Mouse (Mus musculus) C2C12 (cell line): ENCODE results near the gene Spef2. TPM values are rescaled to one million over a fixed set of nuclear protein-coding genes. Genes with fewer than 3 reads are reported as not detected.
A peak's percentile ranks its signal among the peaks of the same experiment; 100 is the strongest.
"Not testable (repeated sequence)": the region's sequence is repeated elsewhere in the genome, so short reads cannot be mapped to it uniquely, and the experiment has no call there.

Experiments
- H3K27me3 ChIP-seq: one replicate; pipeline ENCODE4 v1.6.1; 2011; ENCODE audit not compliant: control insufficient read depth, insufficient read depth, insufficient read length
- H3K36me3 ChIP-seq: one replicate; pipeline ENCODE4 v1.6.1; 2011; ENCODE audit not compliant: control insufficient read depth, insufficient read depth
- H3K4me3 ChIP-seq: one replicate; pipeline ENCODE4 v1.5.1; 2011; ENCODE audit warnings: mild to moderate bottlenecking, control low read depth; ENCODE audit not compliant: poor library complexity, insufficient read depth, severe bottlenecking
- H3K79me2 ChIP-seq: one replicate; pipeline ENCODE4 v1.6.1; 2011; ENCODE audit not compliant: control insufficient read depth, insufficient read depth
- H3K79me3 ChIP-seq: one replicate; pipeline ENCODE4 v1.6.1; 2011; ENCODE audit warnings: low read depth, control low read depth
- H3ac ChIP-seq: one replicate; pipeline ENCODE3; 2011; ENCODE audit warnings: low read depth; ENCODE audit not compliant: control insufficient read depth, insufficient read length
- CEBPB ChIP-seq: IDR thresholded peaks from one replicate; pipeline ENCODE4 v1.6.1; 2011; ENCODE audit warnings: low read depth, mild to moderate bottlenecking, control low read depth, moderate library complexity
- CTCF ChIP-seq: IDR thresholded peaks from one replicate; pipeline ENCODE4 v1.5.1; 2011; ENCODE audit not compliant: control insufficient read depth, insufficient read depth, insufficient read length
- FOSL1 ChIP-seq: IDR thresholded peaks from one replicate; pipeline ENCODE4 v1.8.0; 2011; ENCODE audit warnings: mild to moderate bottlenecking, low read length; ENCODE audit not compliant: poor library complexity, insufficient read depth, severe bottlenecking
- MAX ChIP-seq: IDR thresholded peaks from one replicate; pipeline ENCODE4 v1.6.1; 2011; ENCODE audit warnings: mild to moderate bottlenecking, control low read depth
- MYOD1 ChIP-seq: IDR thresholded peaks from one replicate; pipeline ENCODE4 v1.6.1; 2011; ENCODE audit warnings: low read depth; ENCODE audit not compliant: control insufficient read depth, insufficient read length
- MYOG ChIP-seq: IDR thresholded peaks from one replicate; pipeline ENCODE4 v1.6.1; 2011; ENCODE audit not compliant: control insufficient read depth, insufficient read length; ENCODE audit errors: extremely low read depth
- USF1 ChIP-seq: IDR thresholded peaks from one replicate; pipeline ENCODE4 v1.6.1; 2011; ENCODE audit warnings: low read depth, mild to moderate bottlenecking, control low read depth, moderate library complexity
- long read RNA-seq, 2 experiments: library from polyadenylated mRNA; unstranded; transcript quantifications; one replicate each; pipeline ENCODE4 v2.0.0; 2019 to 2020
- polyA plus RNA-seq: library from polyadenylated mRNA; unstranded; fragments of >200 nt; fragmentation: generic; extraction: Trizol; gene quantifications from one replicate; pipeline ENCODE4 v1.2.1, GENCODE M21; 2012; ENCODE audit warnings: missing spikeins

Gene Spef2
- polyA plus RNA-seq, result not detected
- long read RNA-seq, experiment 1, result 0 reads
- long read RNA-seq, experiment 2, result 0 reads

GRCm38 (mm10) chr15:9748359-9749102 lies at the start of gene Spef2:
TSS of gene Spef2 (minus strand) at chr15:9748868.
- Histone ChIP-seq H3K27me3 (no peaks in the 10 kb centered on the region), H3K79me2 (no peaks in the 10 kb centered on the region), H3ac (no peak within 1 kb of the TSS), H3K79me3 (no peaks in the 10 kb centered on the region), H3K4me3 (no peak within 1 kb of the TSS), H3K36me3 (no peaks in the 10 kb centered on the region)
- TF ChIP-seq MYOG, result no peak
- peak; percentile 29 for TF ChIP-seq USF1
- TF ChIP-seq CEBPB, result no peak
- TF ChIP-seq FOSL1, result no peak

- H3K27me3 ChIP-seq, result no peaks in the 10 kb centered on the region
- no peak overlapping the region for H3K4me3 ChIP-seq
- H3K79me3 ChIP-seq, result no peaks in the 10 kb centered on the region
- no peaks in the 10 kb centered on the region for H3K79me2 ChIP-seq
- H3ac ChIP-seq, result no peak overlapping the region
- no peaks in the 10 kb centered on the region for H3K36me3 ChIP-seq
- TF ChIP-seq MAX, result no peak
- no peak for TF ChIP-seq CTCF
- no peak for TF ChIP-seq USF1
Measured at GRCm38 (mm10) chr15:9794131-9794530, 45.5 kb upstream of the Spef2 start.

- no peaks in the 10 kb centered on the region for H3K79me2 ChIP-seq
- no peaks in the 10 kb centered on the region for H3K27me3 ChIP-seq
- H3K79me3 ChIP-seq, result no peaks in the 10 kb centered on the region
- H3K4me3 ChIP-seq, result no peak overlapping the region
- H3ac ChIP-seq, result no peak overlapping the region
- TF ChIP-seq CEBPB, result no peak
- no peak for TF ChIP-seq FOSL1
- TF ChIP-seq MAX, result no peak
- no peak for TF ChIP-seq USF1
- no peaks in the 10 kb centered on the region for H3K36me3 ChIP-seq
Measured at GRCm38 (mm10) chr15:9788245-9789030, 39.8 kb upstream of the Spef2 start.

GRCm38 (mm10) chr15:9774222-9775142 lies 25.8 kb upstream of the Spef2 start:
- H3K36me3 ChIP-seq, H3K27me3 ChIP-seq, H3K4me3 ChIP-seq, H3K79me3 ChIP-seq, H3K79me2 ChIP-seq, H3ac ChIP-seq: not testable (repeated sequence)

- H3K79me3 ChIP-seq, result no peaks in the 10 kb centered on the region
- TF ChIP-seq MAX (no peak), CTCF (no peak), USF1 (no peak), FOSL1 (no peak), CEBPB (no peak), MYOD1 (no peak), MYOG (no peak)
- H3K79me2 ChIP-seq, result no peaks in the 10 kb centered on the region
- no peak overlapping the region for H3K4me3 ChIP-seq
- H3ac ChIP-seq, result no peak overlapping the region
- no peaks in the 10 kb centered on the region for H3K27me3 ChIP-seq
- no peaks in the 10 kb centered on the region for H3K36me3 ChIP-seq
Measured at GRCm38 (mm10) chr15:9768184-9768918, 19.7 kb upstream of the Spef2 start.
